Mouse (Mus musculus) limb, embryonic 14.5 days (tissue): ENCODE data around the gene Prep. TPM values are rescaled to one million over a fixed set of nuclear protein-coding genes. Genes with fewer than 3 reads are reported as not detected.

Experiments
- ATAC-seq: fragments of 200-750 bp; cut with Nextera tagmentation; 2 replicates; pipeline ENCODE4 v1.8.0; 2017; ENCODE audit warnings: low read depth, moderate number of reproducible peaks, moderate TSS enrichment; ENCODE audit not compliant: low FRiP score
- DNase-seq: peaks from one replicate; pipeline ENCODE4 v3.0.0-alpha.2; 2015; ENCODE audit warnings: low spot score
- H3K27ac ChIP-seq: fragments of 300-500 bp; sonication (generic); replicated peaks from 2 replicates; pipeline ENCODE4 v1.5.1; 2014; ENCODE audit warnings: low read depth, mild to moderate bottlenecking, low read length, moderate library complexity, mixed read lengths
- H3K27me3 ChIP-seq: fragments of 300-500 bp; sonication (generic); 2 replicates; pipeline ENCODE4 v1.6.1; 2014; ENCODE audit warnings: low read length, mixed read lengths; ENCODE audit not compliant: control insufficient read depth, insufficient read depth
- H3K36me3 ChIP-seq: fragments of 300-500 bp; sonication (generic); 2 replicates; pipeline ENCODE4 v1.6.1; 2014; ENCODE audit warnings: mild to moderate bottlenecking, low read length, moderate library complexity, mixed read lengths; ENCODE audit not compliant: control insufficient read depth, insufficient read depth
- H3K4me1 ChIP-seq: fragments of 300-500 bp; sonication (generic); 2 replicates; pipeline ENCODE4 v1.6.1; 2014; ENCODE audit warnings: antibody characterized with exemption, low read length, mixed read lengths; ENCODE audit not compliant: control insufficient read depth, insufficient read depth
- H3K4me2 ChIP-seq: fragments of 300-500 bp; sonication (generic); replicated peaks from 2 replicates; pipeline ENCODE4 v1.6.1; 2014; ENCODE audit warnings: low read depth, mild to moderate bottlenecking, low read length, moderate library complexity; ENCODE audit not compliant: severe bottlenecking
- H3K4me3 ChIP-seq: fragments of 300-500 bp; sonication (generic); replicated peaks from 2 replicates; pipeline ENCODE4 v1.5.1; 2014; ENCODE audit warnings: low read length
- H3K9ac ChIP-seq: fragments of 300-500 bp; sonication (generic); 2 replicates; pipeline ENCODE4 v1.6.1; 2014; ENCODE audit warnings: mild to moderate bottlenecking, low read depth, low read length, moderate library complexity; ENCODE audit not compliant: severe bottlenecking
- H3K9me3 ChIP-seq: fragments of 300-500 bp; sonication (generic); 2 replicates; pipeline ENCODE4 v1.6.1; 2016; ENCODE audit warnings: low read length; ENCODE audit not compliant: control insufficient read depth
- POLR2A ChIP-seq: fragments of 200-500 bp; IDR thresholded peaks from 2 replicates; pipeline ENCODE4 v1.8.0; 2012; ENCODE audit warnings: inconsistent platforms, mild to moderate bottlenecking, moderate library complexity, borderline replicate concordance; ENCODE audit not compliant: insufficient read depth, insufficient read length; ENCODE audit errors: extremely low read depth
- WGBS: fragments of 180-500 bp; shearing (Covaris S2); extraction: QIAGEN DNeasy Blood & Tissue Kit; methylation state at CpG from one replicate; pipeline ENCODE4 v1.1.7; 2014; 5-methylcytosine and 5-hydroxymethylcytosine counted together
- polyA plus RNA-seq, 2 experiments: library from polyadenylated mRNA; depleted of rRNA in 1 of 2; stranded (reverse) in 1 of 2; unstranded in 1 of 2; fragments of >200 nt; fragmentation: Nextera tagmentation in 1 of 2; extraction: Ambion mirVana in 1 of 2; gene quantifications; 2 replicates each; pipeline versions ENCODE4 v1.2.1 to v1.2.3; 2012 to 2014

Prep gene
- polyA plus RNA-seq, 2 experiments: 15.1 to 18.8 TPM

DNA sequence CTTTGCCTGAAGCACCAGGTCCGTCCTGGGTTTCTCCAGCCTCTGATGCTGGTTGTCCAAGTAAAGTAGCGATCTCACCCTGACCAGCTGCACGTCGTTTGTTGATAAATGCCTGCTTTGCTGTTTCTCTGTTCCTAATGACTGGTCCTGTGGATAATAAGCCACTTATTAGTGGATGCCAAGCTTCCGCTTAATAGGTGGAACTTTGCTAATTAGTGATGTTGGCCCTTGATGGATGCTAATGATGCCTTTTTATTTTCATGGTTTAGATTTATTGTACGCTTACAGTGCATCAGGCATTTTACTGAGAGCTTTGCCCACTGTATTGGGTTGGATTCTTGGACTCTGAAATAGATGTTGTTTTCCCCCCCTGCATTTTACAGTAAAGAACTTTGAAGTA lies 7.5 kb downstream of the Prep start:
- Histone ChIP-seq H3K36me3 (peaks cover 32% of the 10 kb centered on the region), H3K4me3 (no peak overlapping the region), H3K9ac (no peak overlapping the region), H3K9me3 (no peaks in the 10 kb centered on the region), H3K27ac (no peak overlapping the region), H3K4me1 (no peaks in the 10 kb centered on the region), H3K4me2 (no peak overlapping the region), H3K27me3 (no peaks in the 10 kb centered on the region)
- ATAC-seq: no peak
- TF ChIP-seq POLR2A: no peak
- WGBS: 46% methylated on average over 6 of the region's 6 CpGs
- DNase-seq: no peak

DNA sequence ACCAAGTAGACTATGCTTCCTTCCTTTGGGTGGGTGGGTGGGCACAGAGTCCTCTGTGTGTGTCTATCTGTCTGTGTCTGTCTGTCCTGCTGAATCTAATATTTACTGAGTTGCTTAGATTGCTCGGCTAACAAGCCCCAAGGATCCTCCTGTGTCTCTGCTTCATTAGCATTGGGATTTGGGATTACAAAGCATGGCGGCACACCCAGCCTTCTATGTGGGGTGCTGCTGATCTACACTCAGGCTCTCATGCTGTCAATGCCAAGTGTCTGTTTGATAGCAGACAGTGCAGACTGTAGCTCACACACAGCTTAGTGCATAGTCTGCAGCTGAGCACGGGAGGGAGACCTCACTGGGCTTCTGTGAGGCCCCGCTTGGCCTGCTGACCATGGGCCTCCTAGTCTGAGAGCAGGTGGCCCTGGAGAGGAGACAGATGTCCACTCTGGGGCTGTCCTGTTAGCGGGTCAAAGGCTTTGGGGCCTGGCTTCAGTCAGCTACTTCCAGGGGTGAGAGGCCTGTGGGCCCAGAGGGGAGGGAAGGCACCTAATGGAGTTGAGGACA lies 8.6 kb downstream of the Prep start:
- TF ChIP-seq POLR2A: no peak
- no peaks in the 10 kb centered on the region for H3K9me3 ChIP-seq
- no peaks in the 10 kb centered on the region for H3K27me3 ChIP-seq
- no peak overlapping the region for H3K4me3 ChIP-seq
- H3K36me3 ChIP-seq: peaks cover 39% of the 10 kb centered on the region
- 74% methylated on average over 5 of the region's 5 CpGs for WGBS
- H3K4me1 ChIP-seq: no peaks in the 10 kb centered on the region
- H3K4me2 ChIP-seq: no peak overlapping the region
- no peak overlapping the region for H3K9ac ChIP-seq
- H3K27ac ChIP-seq: no peak overlapping the region
- DNase-seq: no peak
- ATAC-seq: no peak

- Histone ChIP-seq H3K36me3 (peaks cover 39% of the 10 kb centered on the region), H3K9ac (no peak overlapping the region), H3K4me2 (no peak overlapping the region), H3K4me1 (no peaks in the 10 kb centered on the region), H3K9me3 (no peaks in the 10 kb centered on the region), H3K27me3 (no peaks in the 10 kb centered on the region), H3K27ac (no peak overlapping the region), H3K4me3 (no peak overlapping the region)
- TF ChIP-seq POLR2A: no peak
- 72% methylated on average over 10 of the region's 10 CpGs for WGBS
- ATAC-seq (peak; percentile 90), DNase-seq (peak; percentile 69)
These were observed 9.6 kb downstream of the Prep start for GRCm38 (mm10) chr10:45076585-45076984.

DNA sequence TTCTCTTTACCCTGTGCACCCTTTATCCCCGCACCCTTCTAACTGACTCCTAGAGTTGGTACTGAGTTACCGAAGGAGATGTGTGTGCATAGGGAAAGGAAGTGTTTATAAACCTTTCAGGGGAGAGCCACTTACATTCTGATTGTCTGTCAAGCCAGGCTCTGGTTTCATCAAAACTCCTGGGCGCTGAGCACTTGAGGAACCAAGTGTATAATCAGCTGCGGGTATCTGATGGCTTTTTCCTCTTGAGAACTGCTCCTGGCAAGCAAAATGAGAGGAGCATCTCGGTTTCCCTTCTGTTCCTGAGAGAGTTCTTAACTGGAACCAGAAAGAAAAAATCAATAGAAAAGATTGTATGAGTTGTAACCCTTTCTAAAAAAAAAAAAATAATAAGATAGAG lies 10.3 kb downstream of the Prep start:
- no peaks in the 10 kb centered on the region for H3K27me3 ChIP-seq
- ATAC-seq (no peak), DNase-seq (no peak)
- H3K4me1 ChIP-seq: no peaks in the 10 kb centered on the region
- peaks cover 34% of the 10 kb centered on the region for H3K36me3 ChIP-seq
- no peak overlapping the region for H3K4me2 ChIP-seq
- H3K4me3 ChIP-seq: no peak overlapping the region
- no peaks in the 10 kb centered on the region for H3K9me3 ChIP-seq
- no peak for TF ChIP-seq POLR2A
- WGBS: 73% methylated on average over 5 of the region's 5 CpGs
- no peak overlapping the region for H3K9ac ChIP-seq
- no peak overlapping the region for H3K27ac ChIP-seq

DNA sequence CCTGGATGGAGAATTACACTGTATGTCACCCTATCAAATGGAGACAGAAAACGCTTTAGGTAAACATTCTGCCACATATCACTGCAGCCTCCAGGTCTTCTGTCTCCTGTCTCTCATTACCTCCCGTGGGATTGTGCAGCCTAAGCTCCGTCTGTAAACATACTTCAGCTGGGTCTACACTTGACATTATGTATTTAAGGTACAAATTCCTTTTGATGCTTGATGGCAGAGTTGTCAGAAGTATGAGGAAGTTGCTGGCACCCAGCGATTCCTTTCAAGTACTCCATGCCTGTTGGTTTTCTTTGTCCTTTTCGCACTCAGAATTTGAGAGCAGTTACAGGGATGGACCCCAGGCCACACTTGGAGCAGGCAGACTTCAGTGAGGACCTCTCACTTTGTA lies 12.8 kb downstream of the Prep start:
- Histone ChIP-seq H3K9ac (no peak overlapping the region), H3K9me3 (no peaks in the 10 kb centered on the region), H3K36me3 (peaks cover 16% of the 10 kb centered on the region; the same call in 1 of the 2 replicates), H3K4me3 (no peak overlapping the region), H3K27me3 (no peaks in the 10 kb centered on the region), H3K4me1 (0 out of 2 replicates have a peak, but pooled peaks cover 3% of the 10 kb centered on the region), H3K27ac (no peak overlapping the region), H3K4me2 (no peak overlapping the region)
- DNase-seq: no peak
- ATAC-seq: no peak
- TF ChIP-seq POLR2A: no peak
- 73% methylated on average over 5 of the region's 5 CpGs for WGBS
